Mouse (Mus musculus) midbrain, embryonic 10.5 days (tissue): ENCODE results near the gene Agmat. TPM values are rescaled to one million over a fixed set of nuclear protein-coding genes. Genes with fewer than 3 reads are reported as not detected.

Experiments
- DNase-seq: peaks from one replicate; pipeline ENCODE4 v3.0.0-alpha.2; 2017; ENCODE audit warnings: low spot score
- H3K27ac ChIP-seq: fragments of 300-500 bp; sonication (generic); replicated peaks from 2 replicates; pipeline ENCODE4 v1.5.1; 2016; ENCODE audit warnings: mild to moderate bottlenecking
- H3K27me3 ChIP-seq: fragments of 300-500 bp; sonication (generic); 2 replicates; pipeline ENCODE4 v1.6.1; 2016; ENCODE audit warnings: low read depth, mild to moderate bottlenecking; ENCODE audit not compliant: poor library complexity, severe bottlenecking
- H3K36me3 ChIP-seq: fragments of 300-500 bp; sonication (generic); 2 replicates; pipeline ENCODE4 v1.6.1; 2016; ENCODE audit warnings: mild to moderate bottlenecking, moderate library complexity
- H3K4me1 ChIP-seq: fragments of 300-500 bp; sonication (generic); 2 replicates; pipeline ENCODE4 v1.6.1; 2016
- H3K4me3 ChIP-seq: fragments of 300-500 bp; sonication (generic); 2 replicates; pipeline ENCODE4 v1.5.1; 2016; ENCODE audit warnings: mild to moderate bottlenecking, moderate library complexity
- H3K9me3 ChIP-seq: fragments of 300-500 bp; sonication (generic); replicated peaks from 2 replicates; pipeline ENCODE4 v1.6.1; 2016; ENCODE audit warnings: mild to moderate bottlenecking
- WGBS: fragments of 180-500 bp; shearing (Covaris S2); methylation state at CpG from one replicate; pipeline ENCODE4 v1.1.7; 2016; 5-methylcytosine and 5-hydroxymethylcytosine counted together
- polyA plus RNA-seq: library from polyadenylated mRNA; unstranded; fragments of >200 nt; fragmentation: Nextera tagmentation; extraction: Ambion mirVana; gene quantifications from 2 replicates; pipeline ENCODE4 v1.2.1, GENCODE M21; 2016

The Agmat gene
- polyA plus RNA-seq = not detected in 2 replicates

GRCm38 (mm10) chr4:141746578-141747346 is at the start of gene Agmat:
Agmat (plus strand) TSS chr4:141746672.
- DNase-seq = no peak
- 23% methylated on average over 25 of the region's 25 CpGs for WGBS
- no peaks in the 10 kb centered on the region for H3K9me3 ChIP-seq
- H3K4me1 ChIP-seq = peaks cover 10% of the 10 kb centered on the region
- H3K27ac ChIP-seq = no peak within 1 kb of the TSS; the same call in 1 of the 2 replicates
- H3K36me3 ChIP-seq = no peaks in the 10 kb centered on the region
- H3K4me3 ChIP-seq = no peak within 1 kb of the TSS
- peaks cover 8% of the 10 kb centered on the region; the same call in 1 of the 2 replicates for H3K27me3 ChIP-seq

GRCm38 (mm10) chr4:141704625-141705024 is 41.8 kb upstream of the Agmat start:
- no peak overlapping the region for H3K27ac ChIP-seq
- peaks cover 100% of the 10 kb centered on the region for H3K36me3 ChIP-seq
- H3K4me3 ChIP-seq = no peak overlapping the region
- 94% methylated on average over 2 of the region's 2 CpGs for WGBS
- DNase-seq = no peak
- no peaks in the 10 kb centered on the region for H3K27me3 ChIP-seq
- H3K4me1 ChIP-seq = no peaks in the 10 kb centered on the region
- H3K9me3 ChIP-seq = no peaks in the 10 kb centered on the region

GRCm38 (mm10) chr4:141705331-141705730 is 41.1 kb upstream of the Agmat start:
- H3K9me3 ChIP-seq = no peaks in the 10 kb centered on the region
- WGBS = 95% methylated on average over 4 of the region's 4 CpGs
- H3K4me3 ChIP-seq = no peak overlapping the region
- no peaks in the 10 kb centered on the region for H3K27me3 ChIP-seq
- peaks cover 100% of the 10 kb centered on the region for H3K36me3 ChIP-seq
- no peaks in the 10 kb centered on the region for H3K4me1 ChIP-seq
- H3K27ac ChIP-seq = no peak overlapping the region
- no peak for DNase-seq

GRCm38 (mm10) chr4:141708005-141708404 is 38.5 kb upstream of the Agmat start:
- Histone ChIP-seq H3K4me3 (no peak overlapping the region), H3K36me3 (peaks cover 100% of the 10 kb centered on the region), H3K27me3 (no peaks in the 10 kb centered on the region), H3K9me3 (no peaks in the 10 kb centered on the region), H3K27ac (no peak overlapping the region), H3K4me1 (no peaks in the 10 kb centered on the region)
- WGBS = 98% methylated on average over 7 of the region's 7 CpGs
- no peak for DNase-seq

GRCm38 (mm10) chr4:141708971-141709370 is 37.5 kb upstream of the Agmat start:
- Histone ChIP-seq H3K27ac (no peak overlapping the region), H3K4me3 (no peak overlapping the region), H3K27me3 (no peaks in the 10 kb centered on the region), H3K36me3 (peaks cover 100% of the 10 kb centered on the region), H3K4me1 (no peaks in the 10 kb centered on the region), H3K9me3 (no peaks in the 10 kb centered on the region)
- 97% methylated on average over 2 of the region's 2 CpGs for WGBS
- no peak for DNase-seq

GRCm38 (mm10) chr4:141711250-141711649 is 35.2 kb upstream of the Agmat start:
- peaks cover 87% of the 10 kb centered on the region for H3K36me3 ChIP-seq
- DNase-seq = no peak
- H3K4me1 ChIP-seq = peaks cover 4% of the 10 kb centered on the region; the same call in 1 of the 2 replicates
- 94% methylated on average over 1 of the region's 1 CpGs for WGBS
- H3K9me3 ChIP-seq = no peaks in the 10 kb centered on the region
- no peaks in the 10 kb centered on the region for H3K27me3 ChIP-seq
- H3K27ac ChIP-seq = no peak overlapping the region
- H3K4me3 ChIP-seq = no peak overlapping the region

GRCm38 (mm10) chr4:141713598-141714142 is 32.8 kb upstream of the Agmat start:
- 92% methylated on average over 5 of the region's 5 CpGs for WGBS
- Histone ChIP-seq H3K4me1 (peaks cover 4% of the 10 kb centered on the region; the same call in 1 of the 2 replicates), H3K36me3 (peaks cover 77% of the 10 kb centered on the region), H3K9me3 (no peaks in the 10 kb centered on the region), H3K27ac (no peak overlapping the region), H3K4me3 (no peak overlapping the region), H3K27me3 (no peaks in the 10 kb centered on the region)
- no peak for DNase-seq

GRCm38 (mm10) chr4:141715027-141715426 is 31.4 kb upstream of the Agmat start:
- Histone ChIP-seq H3K36me3 (peaks cover 69% of the 10 kb centered on the region), H3K27me3 (no peaks in the 10 kb centered on the region), H3K4me1 (peaks cover 4% of the 10 kb centered on the region; the same call in 1 of the 2 replicates), H3K4me3 (no peak overlapping the region), H3K27ac (no peak overlapping the region), H3K9me3 (no peaks in the 10 kb centered on the region)
- no peak for DNase-seq
- 81% methylated on average over 2 of the region's 2 CpGs for WGBS

GRCm38 (mm10) chr4:141717633-141718032 is 28.8 kb upstream of the Agmat start:
- Histone ChIP-seq H3K4me1 (peaks cover 27% of the 10 kb centered on the region), H3K36me3 (peaks cover 55% of the 10 kb centered on the region), H3K27ac (no peak overlapping the region), H3K9me3 (no peaks in the 10 kb centered on the region), H3K4me3 (no peak overlapping the region), H3K27me3 (no peaks in the 10 kb centered on the region)
- DNase-seq = no peak
- 91% methylated on average over 4 of the region's 4 CpGs for WGBS

GRCm38 (mm10) chr4:141719304-141719703 is 27.2 kb upstream of the Agmat start:
- Histone ChIP-seq H3K4me1 (peaks cover 39% of the 10 kb centered on the region), H3K27me3 (no peaks in the 10 kb centered on the region), H3K27ac (no peak overlapping the region), H3K36me3 (peaks cover 38% of the 10 kb centered on the region), H3K4me3 (no peak overlapping the region), H3K9me3 (no peaks in the 10 kb centered on the region)
- 88% methylated on average over 1 of the region's 1 CpGs for WGBS
- no peak for DNase-seq

GRCm38 (mm10) chr4:141720761-141721523 is 25.5 kb upstream of the Agmat start:
- Histone ChIP-seq H3K9me3 (no peaks in the 10 kb centered on the region), H3K4me3 (peak overlapping the region; percentile 100), H3K4me1 (peaks cover 35% of the 10 kb centered on the region), H3K36me3 (peaks cover 35% of the 10 kb centered on the region), H3K27ac (no peak overlapping the region), H3K27me3 (no peaks in the 10 kb centered on the region)
- no peak for DNase-seq
- 88% methylated on average over 6 of the region's 6 CpGs for WGBS

GRCm38 (mm10) chr4:141721961-141722360 is 24.5 kb upstream of the Agmat start:
- Histone ChIP-seq H3K4me1 (peaks cover 35% of the 10 kb centered on the region), H3K27me3 (no peaks in the 10 kb centered on the region), H3K36me3 (peaks cover 25% of the 10 kb centered on the region), H3K9me3 (no peaks in the 10 kb centered on the region), H3K27ac (no peak overlapping the region), H3K4me3 (peak overlapping the region; percentile 100)
- no peak for DNase-seq
- 84% methylated on average over 6 of the region's 6 CpGs for WGBS
